ENCODE assay signal across 8 mouse cellular contexts in genomic region chr14:54925349-54926342, GRCm38 (mm10). TPM values are rescaled to one million over a fixed set of nuclear protein-coding genes. Genes with fewer than 3 reads are reported as not detected.
DNase-seq lines count a peak whose midpoint lies in the region; ATAC-seq lines count a peak whose summit lies in the region.

Gene Efs, minus strand, starts transcription at chr14:54926126.

- DNase-seq in layer of hippocampus, adult 11-12 months (ENCODE audit: low spot score) = peak; percentile 53
- DNase-seq in layer of hippocampus, adult 9-11 months = no peak
- peak; percentile 83 for DNase-seq in embryonic facial prominence, embryonic 10.5 days (ENCODE audit: low spot score)
- peak; percentile 35 for DNase-seq in kidney, adult 11 months
- DNase-seq in urinary bladder, postnatal 36 days (ENCODE audit: low spot score in 2 of 2) = peak; percentile 79 to 81

- peaks cover 31% of the 10 kb centered on the region for H3K36me3 ChIP-seq in embryonic facial prominence, embryonic 10.5 days (replicated peaks)
- H3K36me3 ChIP-seq in liver, embryonic 12.5 days = no peaks in the 10 kb centered on the region
- H3K36me3 ChIP-seq in neural tube, embryonic 12.5 days = peaks cover 14% of the 10 kb centered on the region

- H3K4me3 ChIP-seq in embryonic facial prominence, embryonic 10.5 days = peak within 1 kb of the TSS; percentile 72
- peak within 1 kb of the TSS; percentile 45 for H3K4me3 ChIP-seq in liver, embryonic 12.5 days
- peak within 1 kb of the TSS; percentile 53 for H3K4me3 ChIP-seq in neural tube, embryonic 12.5 days

- under 1% methylated on average over 57 of the region's 57 CpGs for WGBS in embryonic facial prominence, embryonic 10.5 days
- 7% methylated on average over 54 of the region's 57 CpGs for WGBS in liver, embryonic 12.5 days (ENCODE audit: insufficient replicate concordance)
- WGBS in neural tube, embryonic 12.5 days = 1% methylated on average over 56 of the region's 57 CpGs

- peak; percentile 50 for ATAC-seq in granulocyte monocyte progenitor cell, adult 5-6 weeks (replicated peaks; ENCODE audit: poor library complexity, severe bottlenecking)
- 0 out of 2 replicates have a peak, but pooled peaks have one; percentile 27 for ATAC-seq in liver, embryonic 12.5 days
- peak; percentile 63 for ATAC-seq in neural tube, embryonic 12.5 days (ENCODE audit: low FRiP score, low read depth)

- peaks cover 18% of the 10 kb centered on the region for H3K9me3 ChIP-seq in embryonic facial prominence, embryonic 10.5 days
- no peaks in the 10 kb centered on the region for H3K9me3 ChIP-seq in liver, embryonic 12.5 days (replicated peaks)
- peaks cover 15% of the 10 kb centered on the region for H3K9me3 ChIP-seq in neural tube, embryonic 12.5 days

- H3K9ac ChIP-seq in liver, embryonic 12.5 days = peak within 1 kb of the TSS; percentile 49; the same call in 1 of the 2 replicates
- H3K9ac ChIP-seq in neural tube, embryonic 12.5 days = peak within 1 kb of the TSS; percentile 85

- H3K4me2 ChIP-seq in liver, embryonic 12.5 days = peak within 1 kb of the TSS; percentile 69
- H3K4me2 ChIP-seq in neural tube, embryonic 12.5 days (replicated peaks) = peak within 1 kb of the TSS; percentile 92

- H3K4me1 ChIP-seq in embryonic facial prominence, embryonic 10.5 days = peaks cover 63% of the 10 kb centered on the region
- peaks cover 30% of the 10 kb centered on the region for H3K4me1 ChIP-seq in liver, embryonic 12.5 days
- peaks cover 28% of the 10 kb centered on the region for H3K4me1 ChIP-seq in neural tube, embryonic 12.5 days

- H3K27me3 ChIP-seq in embryonic facial prominence, embryonic 10.5 days (replicated peaks; ENCODE audit: low read depth, poor library complexity, severe bottlenecking) = peaks cover 11% of the 10 kb centered on the region
- peaks cover 95% of the 10 kb centered on the region for H3K27me3 ChIP-seq in liver, embryonic 12.5 days (replicated peaks)
- no peaks in the 10 kb centered on the region; the same call in 1 of the 2 replicates for H3K27me3 ChIP-seq in neural tube, embryonic 12.5 days (replicated peaks)

- H3K27ac ChIP-seq in embryonic facial prominence, embryonic 10.5 days (replicated peaks) = peak within 1 kb of the TSS; percentile 100
- H3K27ac ChIP-seq in liver, embryonic 12.5 days = peak within 1 kb of the TSS; percentile 46; the same call in 1 of the 2 replicates
- peak within 1 kb of the TSS; percentile 89 for H3K27ac ChIP-seq in neural tube, embryonic 12.5 days

RNA-seq across cellular contexts. Expression of gene Efs, which starts in this region (rescaled TPM):
- 42.4 and 42.9 TPM in 2 replicates for polyA plus RNA-seq in embryonic facial prominence, embryonic 10.5 days (2016; fragmentation: Nextera tagmentation; extraction: Ambion mirVana)
- not detected in 2 replicates for total RNA-seq in granulocyte monocyte progenitor cell, adult 5-6 weeks (2014; fragmentation: Nextera tagmentation)
- not detected in 2 replicates for total RNA-seq in granulocyte monocyte progenitor cell, adult 5-6 weeks (2017)
- 1.5 and 2.0 TPM in 2 replicates for polyA plus RNA-seq in liver, embryonic 12.5 days (2016; fragmentation: Nextera tagmentation; extraction: Ambion mirVana)
- 29.1 and 31.2 TPM in 2 replicates for polyA plus RNA-seq in neural tube, embryonic 12.5 days (2016; fragmentation: Nextera tagmentation; extraction: Ambion mirVana)

Comparison
In these comparisons a context has a peak if more than half of its experiments do, and no peak if none do; other contexts are left out.
1. RNA of gene Efs (polyA plus RNA-seq): 42.4 to 42.9 TPM in embryonic facial prominence, embryonic 10.5 days and 29.1 to 31.2 TPM in neural tube, embryonic 12.5 days; 1.5 to 2.0 TPM in liver, embryonic 12.5 days; every median in the first group is over 10 times any median in the second.
2. Peak in ATAC-seq in granulocyte monocyte progenitor cell, adult 5-6 weeks; RNA of the gene not detected or under 1 TPM.
3. H3K27ac ChIP-seq: peak in every context shown above with its lines; median percentile 100 in embryonic facial prominence, embryonic 10.5 days; 89 in neural tube, embryonic 12.5 days; 46 in liver, embryonic 12.5 days.
4. Peak in every context shown above with its lines, with median percentiles within 50 percentile points of each other: H3K4me3 ChIP-seq and ATAC-seq.